Mouse (Mus musculus) embryonic facial prominence, embryonic 11.5 days (tissue): ENCODE measurements at regions not wholly inside any gene's neighbourhood (a gene's known extent, or its start where the extent isn't known, plus 50 kb on each side); places are given as distances from the start of the nearest gene placed in this dataset.

Source experiments
- ATAC-seq: fragments of 200-750 bp; cut with Nextera tagmentation; replicated peaks from 2 replicates; pipeline ENCODE4 v1.8.0; 2017; ENCODE audit warnings: low read depth; ENCODE audit not compliant: insufficient number of reproducible peaks, low FRiP score, low TSS enrichment
- DNase-seq: peaks from one replicate; pipeline ENCODE4 v3.0.0-alpha.2; 2015; ENCODE audit warnings: low spot score
- H3K27ac ChIP-seq: fragments of 300-500 bp; sonication (generic); replicated peaks from 2 replicates; pipeline ENCODE4 v1.5.1; 2014; ENCODE audit warnings: mild to moderate bottlenecking, low read depth, low read length, control low read depth
- H3K27me3 ChIP-seq: fragments of 300-500 bp; sonication (generic); 2 replicates; pipeline ENCODE4 v1.6.1; 2014; ENCODE audit warnings: mild to moderate bottlenecking, low read length, moderate library complexity, mixed read lengths; ENCODE audit not compliant: control insufficient read depth, insufficient read depth
- H3K36me3 ChIP-seq: fragments of 300-500 bp; sonication (generic); replicated peaks from 2 replicates; pipeline ENCODE4 v1.6.1; 2014; ENCODE audit warnings: low read depth, mild to moderate bottlenecking, low read length, moderate library complexity, mixed read lengths; ENCODE audit not compliant: control insufficient read depth, insufficient read depth
- H3K4me1 ChIP-seq: fragments of 300-500 bp; sonication (generic); 2 replicates; pipeline ENCODE4 v1.6.1; 2014; ENCODE audit warnings: low read length, mixed read lengths; ENCODE audit not compliant: control insufficient read depth, insufficient read depth
- H3K4me2 ChIP-seq: fragments of 300-500 bp; sonication (generic); 2 replicates; pipeline ENCODE4 v1.6.1; 2014; ENCODE audit warnings: low read depth, mild to moderate bottlenecking, control low read depth, low read length, moderate library complexity
- H3K4me3 ChIP-seq: fragments of 300-500 bp; sonication (generic); 2 replicates; pipeline ENCODE4 v1.5.1; 2014; ENCODE audit warnings: low read depth, low read length, control low read depth
- H3K9ac ChIP-seq: fragments of 300-500 bp; sonication (generic); replicated peaks from 2 replicates; pipeline ENCODE4 v1.6.1; 2014; ENCODE audit warnings: mild to moderate bottlenecking, control low read depth, low read length
- H3K9me3 ChIP-seq: fragments of 300-500 bp; sonication (generic); replicated peaks from 2 replicates; pipeline ENCODE4 v1.6.1; 2016; ENCODE audit warnings: mild to moderate bottlenecking, low read length, inconsistent platforms, mixed read lengths; ENCODE audit not compliant: control insufficient read depth
- WGBS: fragments of 180-500 bp; shearing (Covaris S2); extraction: QIAGEN DNeasy Blood & Tissue Kit; methylation state at CpG from one replicate; pipeline ENCODE4 v1.1.7; 2014; 5-methylcytosine and 5-hydroxymethylcytosine counted together

- H3K9me3 ChIP-seq: no peaks in the 10 kb centered on the region
- 49% methylated on average over 3 of the region's 3 CpGs for WGBS
- peak; percentile 65 for DNase-seq
Measured at GRCm38 (mm10) chr6:99864949-99865348, 138.8 kb upstream of the Prok2 start.

GRCm38 (mm10) chr6:99863418-99863817 lies 137.2 kb upstream of the Prok2 start:
- no peak for ATAC-seq
- Histone ChIP-seq H3K27me3 (no peaks in the 10 kb centered on the region), H3K4me3 (no peak overlapping the region), H3K9me3 (no peaks in the 10 kb centered on the region), H3K9ac (no peak overlapping the region), H3K4me2 (no peak overlapping the region), H3K36me3 (no peaks in the 10 kb centered on the region), H3K4me1 (no peaks in the 10 kb centered on the region), H3K27ac (no peak overlapping the region)
- no peak for DNase-seq
- 63% methylated on average over 9 of the region's 9 CpGs for WGBS

More at GRCm38 (mm10) chr6:99864949-99865348, 138.8 kb upstream of the Prok2 start:
- H3K4me3 ChIP-seq: no peak overlapping the region
- ATAC-seq: no peak
- no peak overlapping the region for H3K27ac ChIP-seq
- H3K36me3 ChIP-seq: no peaks in the 10 kb centered on the region
- no peaks in the 10 kb centered on the region for H3K4me1 ChIP-seq
- no peaks in the 10 kb centered on the region for H3K27me3 ChIP-seq
- H3K4me2 ChIP-seq: no peak overlapping the region
- no peak overlapping the region for H3K9ac ChIP-seq

- Histone ChIP-seq H3K27me3 (no peaks in the 10 kb centered on the region), H3K9ac (no peak overlapping the region), H3K9me3 (no peaks in the 10 kb centered on the region), H3K4me1 (no peaks in the 10 kb centered on the region), H3K27ac (no peak overlapping the region), H3K4me3 (no peak overlapping the region), H3K36me3 (no peaks in the 10 kb centered on the region), H3K4me2 (no peak overlapping the region)
- 74% methylated on average over 6 of the region's 6 CpGs for WGBS
- ATAC-seq: no peak
- DNase-seq: no peak
Measured at GRCm38 (mm10) chr6:99857411-99857810, 131.2 kb upstream of the Prok2 start.

GRCm38 (mm10) chr6:99853716-99854115 lies 127.5 kb upstream of the Prok2 start:
- Histone ChIP-seq H3K4me3 (no peak overlapping the region), H3K36me3 (no peaks in the 10 kb centered on the region), H3K9me3 (no peaks in the 10 kb centered on the region), H3K27ac (no peak overlapping the region), H3K27me3 (no peaks in the 10 kb centered on the region), H3K4me2 (no peak overlapping the region), H3K4me1 (no peaks in the 10 kb centered on the region), H3K9ac (no peak overlapping the region)
- no peak for ATAC-seq
- 47% methylated on average over 3 of the region's 3 CpGs for WGBS
- DNase-seq: no peak

GRCm38 (mm10) chr6:99850706-99851105 lies 124.5 kb upstream of the Prok2 start:
- H3K9me3 ChIP-seq: no peaks in the 10 kb centered on the region
- H3K27me3 ChIP-seq: no peaks in the 10 kb centered on the region
- ATAC-seq: no peak
- no peak overlapping the region for H3K4me2 ChIP-seq
- H3K36me3 ChIP-seq: no peaks in the 10 kb centered on the region
- H3K4me3 ChIP-seq: no peak overlapping the region
- no peak overlapping the region for H3K27ac ChIP-seq
- no peak overlapping the region for H3K9ac ChIP-seq
- no peaks in the 10 kb centered on the region for H3K4me1 ChIP-seq
- DNase-seq: no peak
- WGBS: 56% methylated on average over 1 of the region's 1 CpGs

GRCm38 (mm10) chr6:99845508-99845846 lies 119.3 kb upstream of the Prok2 start:
- H3K4me3 ChIP-seq: no peak overlapping the region
- H3K27ac ChIP-seq: no peak overlapping the region
- 0 out of 2 replicates have a peak, but pooled peaks have one; percentile 40 for ATAC-seq
- H3K9ac ChIP-seq: no peak overlapping the region
- WGBS: 18% methylated on average over 4 of the region's 4 CpGs
- H3K27me3 ChIP-seq: no peaks in the 10 kb centered on the region; the same call in 1 of the 2 replicates
- no peaks in the 10 kb centered on the region for H3K36me3 ChIP-seq
- peak; percentile 72 for DNase-seq
- H3K9me3 ChIP-seq: no peaks in the 10 kb centered on the region
- no peak overlapping the region for H3K4me2 ChIP-seq
- H3K4me1 ChIP-seq: peaks cover 2% of the 10 kb centered on the region; the same call in 1 of the 2 replicates

- Histone ChIP-seq H3K27ac (no peak overlapping the region), H3K4me1 (peaks cover 2% of the 10 kb centered on the region; the same call in 1 of the 2 replicates), H3K4me2 (no peak overlapping the region), H3K9me3 (no peaks in the 10 kb centered on the region), H3K9ac (no peak overlapping the region), H3K4me3 (no peak overlapping the region), H3K36me3 (no peaks in the 10 kb centered on the region), H3K27me3 (no peaks in the 10 kb centered on the region; the same call in 1 of the 2 replicates)
- WGBS: 18% methylated on average over 4 of the region's 4 CpGs
- ATAC-seq (0 out of 2 replicates have a peak, but pooled peaks have one; percentile 40), DNase-seq (peak; percentile 18)
Measured at GRCm38 (mm10) chr6:99844775-99845507, 118.7 kb upstream of the Prok2 start.

- Histone ChIP-seq H3K4me1 (peaks cover 2% of the 10 kb centered on the region; the same call in 1 of the 2 replicates), H3K36me3 (no peaks in the 10 kb centered on the region), H3K9me3 (no peaks in the 10 kb centered on the region), H3K9ac (no peak overlapping the region), H3K27ac (no peak overlapping the region), H3K4me2 (no peak overlapping the region), H3K4me3 (no peak overlapping the region), H3K27me3 (no peaks in the 10 kb centered on the region; the same call in 1 of the 2 replicates)
- ATAC-seq (no peak), DNase-seq (no peak)
- 63% methylated on average over 3 of the region's 3 CpGs for WGBS
Measured at GRCm38 (mm10) chr6:99843507-99843906, 117.3 kb upstream of the Prok2 start.
